18 mouse cellular contexts compared by ENCODE assay signal in the genomic region with DNA sequence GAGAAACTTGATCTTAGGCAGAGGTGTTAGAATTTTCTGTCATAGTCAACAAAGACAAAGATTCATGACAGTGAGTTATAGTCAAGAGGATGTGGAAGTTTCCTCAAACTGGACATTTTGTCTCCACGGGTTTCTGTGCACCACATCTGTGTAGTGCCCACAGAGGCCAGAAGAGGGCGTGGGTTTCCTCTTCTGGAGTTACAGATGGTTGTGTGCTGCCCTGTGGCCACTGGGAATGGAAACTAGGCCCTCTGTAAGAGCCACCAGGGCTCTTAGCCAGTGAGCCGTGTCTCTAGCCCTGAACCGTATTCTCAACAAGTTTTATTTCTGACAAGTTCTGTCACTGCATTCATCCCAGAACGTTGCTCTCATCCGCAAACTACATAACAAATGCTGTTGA. TPM values are rescaled to one million over a fixed set of nuclear protein-coding genes. Genes with fewer than 3 reads are reported as not detected.
DNase-seq lines count a peak whose midpoint lies in the region; TF ChIP-seq lines count a peak whose summit lies in the region.
"Had no signal": no experiment of that assay in that cellular context is flagged by ENCODE, and none has a peak within 500 bp of the region (broad histone marks: within the 10 kb centered on the region; RNA-seq: fewer than 3 reads in every experiment).

No protein-coding gene starts in this region.

- no peak overlapping the region for H3K4me3 ChIP-seq in heart, adult 2 months
- no peak overlapping the region for H3K4me3 ChIP-seq in heart, embryonic 10.5 days
- no peak overlapping the region for H3K4me3 ChIP-seq in left cerebral cortex, adult 2 months
- H3K4me3 ChIP-seq in E14TG2a.4 (replicated peaks; ENCODE audit: low read length) (no peak overlapping the region), MEL (ENCODE audit: control insufficient read depth in 1 of 2, insufficient read depth in 1 of 2, low read depth in 2 of 2, low read length in 2 of 2) (no peak overlapping the region)
- no peak overlapping the region for H3K4me3 ChIP-seq in midbrain, embryonic 10.5 days
- H3K4me3 ChIP-seq: embryonic facial prominence, embryonic 15.5 days; heart, embryonic 13.5 days; hindbrain, embryonic 10.5 days; neural tube, embryonic 13.5 days had no signal

- no peak for TF ChIP-seq RAD21 in MEL (IDR thresholded peaks at IDR 0.05; ENCODE audit: low read depth, low read length)

- H3K36me3 ChIP-seq in heart, adult 2 months (ENCODE audit: control insufficient read depth, insufficient read depth, low read length) = no peaks in the 10 kb centered on the region
- H3K36me3 ChIP-seq in heart, embryonic 10.5 days = no peaks in the 10 kb centered on the region
- H3K36me3 ChIP-seq in E14TG2a.4 (ENCODE audit: insufficient read depth, low read length) (no peaks in the 10 kb centered on the region), MEL (ENCODE audit: control insufficient read depth in 1 of 2, insufficient read depth in 2 of 2, low read length in 2 of 2) (no peaks in the 10 kb centered on the region)
- H3K36me3 ChIP-seq in midbrain, embryonic 10.5 days = no peaks in the 10 kb centered on the region
- H3K36me3 ChIP-seq: embryonic facial prominence, embryonic 15.5 days; heart, embryonic 13.5 days; hindbrain, embryonic 10.5 days; neural tube, embryonic 13.5 days had no signal

- no peaks in the 10 kb centered on the region for H3K27me3 ChIP-seq in heart, adult 2 months (ENCODE audit: control insufficient read depth, insufficient read depth, low read length)
- no peaks in the 10 kb centered on the region for H3K27me3 ChIP-seq in heart, embryonic 10.5 days (ENCODE audit: insufficient read depth, poor library complexity, severe bottlenecking)
- H3K27me3 ChIP-seq in E14TG2a.4 (ENCODE audit: insufficient read depth, low read length) = peaks cover 10% of the 10 kb centered on the region; the same call in 1 of the 2 replicates
- peaks cover 0 to 1% of the 10 kb centered on the region in 2 experiments; a peak in 1 of 4 replicates for H3K27me3 ChIP-seq in MEL (ENCODE audit: control insufficient read depth in 1 of 2, insufficient read depth in 2 of 2, low read length in 2 of 2)
- no peaks in the 10 kb centered on the region for H3K27me3 ChIP-seq in midbrain, embryonic 10.5 days (ENCODE audit: low read depth, poor library complexity, severe bottlenecking)
- H3K27me3 ChIP-seq: embryonic facial prominence, embryonic 15.5 days; heart, embryonic 13.5 days; neural tube, embryonic 13.5 days had no signal

- H3K9me3 ChIP-seq in heart, embryonic 10.5 days = no peaks in the 10 kb centered on the region
- H3K9me3 ChIP-seq in E14TG2a.4 (ENCODE audit: low read length) = no peaks in the 10 kb centered on the region
- no peaks in the 10 kb centered on the region for H3K9me3 ChIP-seq in MEL (replicated peaks; ENCODE audit: insufficient read depth, low read length)
- no peaks in the 10 kb centered on the region for H3K9me3 ChIP-seq in midbrain, embryonic 10.5 days (replicated peaks)
- H3K9me3 ChIP-seq: embryonic facial prominence, embryonic 15.5 days; heart, embryonic 13.5 days; hindbrain, embryonic 10.5 days; neural tube, embryonic 13.5 days had no signal

- H3K79me2 ChIP-seq in heart, adult 2 months (replicated peaks; ENCODE audit: control insufficient read depth, insufficient read depth, low read length) = no peaks in the 10 kb centered on the region
- H3K79me2 ChIP-seq in MEL (ENCODE audit: control insufficient read depth, insufficient read depth, low read length, poor library complexity) = no peaks in the 10 kb centered on the region

- 52% methylated on average over 6 of the region's 6 CpGs for WGBS in heart, adult 2 months
- WGBS in heart, embryonic 10.5 days = 65% methylated on average over 6 of the region's 6 CpGs
- 69% methylated on average over 6 of the region's 6 CpGs for WGBS in midbrain, embryonic 10.5 days

- H3K9ac ChIP-seq in heart, adult 2 months (ENCODE audit: low read depth, low read length) = no peak overlapping the region
- no peak overlapping the region for H3K9ac ChIP-seq in MEL (ENCODE audit: control insufficient read depth, low read depth, low read length, poor library complexity, severe bottlenecking)
- H3K9ac ChIP-seq: embryonic facial prominence, embryonic 15.5 days; heart, embryonic 13.5 days; neural tube, embryonic 13.5 days had no signal

- peaks cover 5% of the 10 kb centered on the region for H3K4me1 ChIP-seq in heart, adult 2 months (ENCODE audit: control insufficient read depth, insufficient read depth, low read length)
- peaks cover 43% of the 10 kb centered on the region for H3K4me1 ChIP-seq in heart, embryonic 10.5 days
- H3K4me1 ChIP-seq in E14TG2a.4 (replicated peaks; ENCODE audit: low read depth, low read length) (peaks cover 18% of the 10 kb centered on the region), MEL (ENCODE audit: control insufficient read depth in 1 of 2, insufficient read depth in 2 of 2, low read length in 2 of 2) (no peaks in the 10 kb centered on the region)
- peaks cover 8% of the 10 kb centered on the region for H3K4me1 ChIP-seq in midbrain, embryonic 10.5 days
- H3K4me1 ChIP-seq: neural tube, embryonic 13.5 days had no signal

- no peak for DNase-seq in heart, adult 2 months
- no peak for DNase-seq in heart, embryonic 10.5 days (ENCODE audit: low spot score)
- DNase-seq in left cerebral cortex, adult 2 months (ENCODE audit: extremely low spot score in 1 of 2, low spot score in 2 of 2) = no peak
- DNase-seq in left cerebral cortex, postnatal 4 days = no peak
- no peak for DNase-seq in MEL (ENCODE audit: low read depth, low spot score)
- no peak for DNase-seq in frontal cortex, postnatal 14 days (ENCODE audit: low spot score in 2 of 2)
- no peak for DNase-seq in midbrain, embryonic 10.5 days (ENCODE audit: low spot score)
- DNase-seq: cerebellum, adult 11-12 months; layer of hippocampus, postnatal 36 days; thymus, postnatal 14 days had no signal

- TF ChIP-seq EP300 in heart, adult 2 months (IDR thresholded peaks at IDR 0.05; ENCODE audit: insufficient read depth, low read depth, low read length) = no peak
- TF ChIP-seq EP300 in MEL (IDR thresholded peaks at IDR 0.05; ENCODE audit: low read depth in 1 of 2, low read length in 2 of 2) = no peak

- intact Hi-C loops in heart, adult 2 months (cut with DNase I) = no loop called here
- intact Hi-C loops in left cerebral cortex, adult 2 months (cut with DNase I) = no loop called here
- intact Hi-C loops in left cerebral cortex, postnatal 4 days (cut with DNase I) = no loop called here

- no peak overlapping the region; the same call in 1 of the 2 replicates for H3K27ac ChIP-seq in heart, adult 2 months
- H3K27ac ChIP-seq in heart, embryonic 10.5 days = no peak overlapping the region
- no peak overlapping the region for H3K27ac ChIP-seq in left cerebral cortex, adult 2 months
- no peak overlapping the region for H3K27ac ChIP-seq in MEL (ENCODE audit: control insufficient read depth, low read depth, low read length)
- H3K27ac ChIP-seq in midbrain, embryonic 10.5 days (replicated peaks) = no peak overlapping the region
- H3K27ac ChIP-seq: embryonic facial prominence, embryonic 15.5 days; heart, embryonic 13.5 days; hindbrain, embryonic 10.5 days; neural tube, embryonic 13.5 days had no signal

- TF ChIP-seq POLR2A in heart, adult 2 months (IDR thresholded peaks at IDR 0.05; ENCODE audit: insufficient read depth, low read depth, low read length) = no peak
- TF ChIP-seq POLR2A in MEL (IDR thresholded peaks at IDR 0.05; ENCODE audit: control insufficient read depth in 1 of 2, insufficient read depth in 1 of 2, low read depth in 1 of 2, low read length in 2 of 2, poor library complexity in 1 of 2) = no peak

- peak; percentile 32 for TF ChIP-seq CTCF in heart, adult 2 months (IDR thresholded peaks at IDR 0.05)
- TF ChIP-seq CTCF in left cerebral cortex, adult 2 months (IDR thresholded peaks at IDR 0.05) = peak; percentile 14
- TF ChIP-seq CTCF in E14TG2a.4 (conservative IDR thresholded peaks at IDR 0.05; ENCODE audit: low read length) (peak; percentile 62), MEL (IDR thresholded peaks at IDR 0.05 in 2 of 3, conservative IDR thresholded peaks at IDR 0.05 in 1 of 3; ENCODE audit: control insufficient read depth in 1 of 3, insufficient read depth in 1 of 3, low read depth in 2 of 3, low read length in 3 of 3, poor library complexity in 1 of 3, severe bottlenecking in 1 of 3) (peak; percentile 16 to 23 (median 19); a peak in 2 of 6 replicates)

TF ChIP-seq in MEL, 35 proteins besides CTCF, POLR2A, EP300 and RAD21 (continues in another document):
- TF ChIP-seq CHD1 (IDR thresholded peaks at IDR 0.05; ENCODE audit: low read depth, low read length) = no peak
- TF ChIP-seq RCOR1 (IDR thresholded peaks at IDR 0.05; ENCODE audit: low read depth, low read length) = no peak

RNA-seq across cellular contexts. Expression of a gene that starts 21.6 kb away (rescaled TPM):
- not detected for total RNA-seq in heart, adult 2 months (2021)
- 0.08 TPM in 1 of 2 replicates, not detected in the other for polyA plus RNA-seq in heart, adult 2 months (2012; rRNA removed)
- polyA plus RNA-seq in heart, embryonic 10.5 days (2016; fragmentation: Nextera tagmentation; extraction: Ambion mirVana) = 0.49 and 0.65 TPM in 2 replicates
- total RNA-seq in left cerebral cortex, adult 2 months (2021) = under 1 TPM in 1 of 2 experiments, not detected in 1; 0.26 TPM
- total RNA-seq in left cerebral cortex, postnatal 4 days (2021) = not detected
- total RNA-seq in MEL (2012; rRNA removed) = not detected in 2 replicates
- not detected for polyA plus RNA-seq in MEL (2012; ENCODE audit: insufficient read depth in 1 of 2, insufficient read length in 2 of 2, low read depth in 1 of 2, low replicate concordance in 2 of 2, missing spikeins in 1 of 2)
- polyA plus RNA-seq in midbrain, embryonic 10.5 days (2016; fragmentation: Nextera tagmentation; extraction: Ambion mirVana) = not detected in 2 replicates
- total RNA-seq: megakaryocyte, adult 5-6 weeks had no signal
- polyA plus RNA-seq: hindbrain, embryonic 10.5 days had no signal

RNA-seq across cellular contexts. Expression of a gene that starts 29.7 kb away (rescaled TPM):
- total RNA-seq in heart, adult 2 months (2021) = 10 to 100 TPM; 41.1 to 51.1 TPM
- polyA plus RNA-seq in heart, adult 2 months (2012; rRNA removed) = 6.5 and 13.2 TPM in 2 replicates
- 3.9 and 4.4 TPM in 2 replicates for polyA plus RNA-seq in heart, embryonic 10.5 days (2016; fragmentation: Nextera tagmentation; extraction: Ambion mirVana)
- 10 to 100 TPM; 82.2 to 83.8 TPM for total RNA-seq in left cerebral cortex, adult 2 months (2021)
- total RNA-seq in left cerebral cortex, postnatal 4 days (2021) = 10 to 100 TPM; 37.0 to 38.7 TPM
- total RNA-seq in MEL (2012; rRNA removed) = 14.6 and 18.3 TPM in 2 replicates
- 10 to 100 TPM in 1 of 2 experiments, not detected in 1; 28.3 TPM for polyA plus RNA-seq in MEL (2012; ENCODE audit: insufficient read depth in 1 of 2, insufficient read length in 2 of 2, low read depth in 1 of 2, low replicate concordance in 2 of 2, missing spikeins in 1 of 2)
- polyA plus RNA-seq in midbrain, embryonic 10.5 days (2016; fragmentation: Nextera tagmentation; extraction: Ambion mirVana) = 4.0 and 5.1 TPM in 2 replicates

RNA-seq across cellular contexts. Expression of a gene that starts 51.3 kb away (rescaled TPM):
- total RNA-seq in heart, adult 2 months (2021) = 1 to 10 TPM in 1 of 2 experiments, under 1 TPM in 1; 0.73 to 1.5 TPM
- polyA plus RNA-seq in heart, adult 2 months (2012; rRNA removed) = 0.53 and 1.0 TPM in 2 replicates
- 2.3 and 2.8 TPM in 2 replicates for polyA plus RNA-seq in heart, embryonic 10.5 days (2016; fragmentation: Nextera tagmentation; extraction: Ambion mirVana)
- total RNA-seq in left cerebral cortex, adult 2 months (2021) = 1 to 10 TPM; 4.0 to 4.6 TPM
- under 1 TPM; 0.36 to 0.58 TPM for total RNA-seq in left cerebral cortex, postnatal 4 days (2021)
- total RNA-seq in MEL (2012; rRNA removed) = not detected in 2 replicates
- not detected for polyA plus RNA-seq in MEL (2012; ENCODE audit: insufficient read depth in 1 of 2, insufficient read length in 2 of 2, low read depth in 1 of 2, low replicate concordance in 2 of 2, missing spikeins in 1 of 2)
- polyA plus RNA-seq in midbrain, embryonic 10.5 days (2016; fragmentation: Nextera tagmentation; extraction: Ambion mirVana) = 0.14 TPM in 1 of 2 replicates, not detected in the other
- total RNA-seq: megakaryocyte, adult 5-6 weeks had no signal
- polyA plus RNA-seq: limb, embryonic 11.5 days; liver, embryonic 16.5 days had no signal
